Mouse (Mus musculus): ENCODE data around the gene Coq4. TPM values are rescaled to one million over a fixed set of nuclear protein-coding genes. Genes with fewer than 3 reads are reported as not detected.

Gene Coq4
- 21.8 and 23.8 TPM in 2 replicates for polyA plus RNA-seq (2016; fragmentation: Nextera tagmentation; extraction: Ambion mirVana)

GRCm38 (mm10) chr2:29787104-29787917 lies at the start of gene Coq4:
Coq4 (plus strand) TSS chr2:29787493.
- peak within 1 kb of the TSS; percentile 84 for H3K4me3 ChIP-seq
- ATAC-seq (ENCODE audit: insufficient number of reproducible peaks, low FRiP score): peak; percentile 87
- peak within 1 kb of the TSS; percentile 89 for H3K4me2 ChIP-seq
- H3K9ac ChIP-seq: peak within 1 kb of the TSS; percentile 76
- peak within 1 kb of the TSS; percentile 45; the same call in 1 of the 2 replicates for H3K27ac ChIP-seq (ENCODE audit: poor library complexity, severe bottlenecking)
- H3K9me3 ChIP-seq (replicated peaks): no peaks in the 10 kb centered on the region
- peaks cover 12% of the 10 kb centered on the region for H3K4me1 ChIP-seq (replicated peaks)
- WGBS: 2% methylated on average over 31 of the region's 31 CpGs
- no peaks in the 10 kb centered on the region for H3K27me3 ChIP-seq (replicated peaks)
- H3K36me3 ChIP-seq: peaks cover 60% of the 10 kb centered on the region

GRCm38 (mm10) chr2:29738799-29739198 lies 48.5 kb upstream of the Coq4 start:
- H3K27ac ChIP-seq (ENCODE audit: poor library complexity, severe bottlenecking): no peak overlapping the region
- no peak for ATAC-seq (ENCODE audit: insufficient number of reproducible peaks, low FRiP score)

GRCm38 (mm10) chr2:29739368-29739767 lies 47.9 kb upstream of the Coq4 start:
- no peak overlapping the region for H3K9ac ChIP-seq
- no peak overlapping the region for H3K27ac ChIP-seq (ENCODE audit: poor library complexity, severe bottlenecking)
- H3K4me3 ChIP-seq: no peak overlapping the region
- peaks cover 61% of the 10 kb centered on the region for H3K36me3 ChIP-seq
- ATAC-seq (ENCODE audit: insufficient number of reproducible peaks, low FRiP score): no peak
- H3K4me1 ChIP-seq (replicated peaks): peaks cover 16% of the 10 kb centered on the region; the same call in 1 of the 2 replicates
- H3K9me3 ChIP-seq (replicated peaks): no peaks in the 10 kb centered on the region
- WGBS: 69% methylated on average over 5 of the region's 5 CpGs
- H3K4me2 ChIP-seq: no peak overlapping the region
- no peaks in the 10 kb centered on the region for H3K27me3 ChIP-seq (replicated peaks)

More at GRCm38 (mm10) chr2:29738799-29739198, 48.5 kb upstream of the Coq4 start:
- Histone ChIP-seq H3K4me2 (no peak overlapping the region), H3K9ac (no peak overlapping the region), H3K36me3 (peaks cover 66% of the 10 kb centered on the region), H3K4me1 (replicated peaks) (peaks cover 14% of the 10 kb centered on the region; the same call in 1 of the 2 replicates), H3K9me3 (replicated peaks) (no peaks in the 10 kb centered on the region), H3K4me3 (no peak overlapping the region), H3K27me3 (replicated peaks) (no peaks in the 10 kb centered on the region)
- WGBS: 56% methylated on average over 4 of the region's 4 CpGs

- Histone ChIP-seq H3K4me1 (replicated peaks) (peaks cover 16% of the 10 kb centered on the region; the same call in 1 of the 2 replicates), H3K4me3 (no peak overlapping the region), H3K27me3 (replicated peaks) (peaks cover 15% of the 10 kb centered on the region), H3K4me2 (no peak overlapping the region), H3K27ac (ENCODE audit: poor library complexity, severe bottlenecking) (no peak overlapping the region), H3K9ac (no peak overlapping the region), H3K9me3 (replicated peaks) (no peaks in the 10 kb centered on the region), H3K36me3 (peaks cover 44% of the 10 kb centered on the region)
- no peak for ATAC-seq (ENCODE audit: insufficient number of reproducible peaks, low FRiP score)
- WGBS: 87% methylated on average over 6 of the region's 6 CpGs
These were observed 46.1 kb upstream of the Coq4 start for GRCm38 (mm10) chr2:29741207-29741606.

GRCm38 (mm10) chr2:29744256-29744655 lies 43.0 kb upstream of the Coq4 start:
- Histone ChIP-seq H3K4me2 (no peak overlapping the region), H3K27me3 (replicated peaks) (peaks cover 43% of the 10 kb centered on the region), H3K4me1 (replicated peaks) (peaks cover 11% of the 10 kb centered on the region), H3K9me3 (replicated peaks) (no peaks in the 10 kb centered on the region), H3K36me3 (peaks cover 14% of the 10 kb centered on the region), H3K27ac (ENCODE audit: poor library complexity, severe bottlenecking) (no peak overlapping the region), H3K9ac (no peak overlapping the region), H3K4me3 (no peak overlapping the region)
- WGBS: 89% methylated on average over 6 of the region's 6 CpGs
- ATAC-seq (ENCODE audit: insufficient number of reproducible peaks, low FRiP score): no peak

GRCm38 (mm10) chr2:29747188-29747782 lies 40.0 kb upstream of the Coq4 start:
- WGBS: 2% methylated on average over 50 of the region's 50 CpGs
- peak overlapping the region; percentile 51 for H3K4me3 ChIP-seq
- peak overlapping the region; percentile 75 for H3K9ac ChIP-seq
- H3K27ac ChIP-seq (ENCODE audit: poor library complexity, severe bottlenecking): no peak overlapping the region
- no peaks in the 10 kb centered on the region for H3K9me3 ChIP-seq (replicated peaks)
- peaks cover 70% of the 10 kb centered on the region for H3K27me3 ChIP-seq (replicated peaks)
- H3K4me1 ChIP-seq (replicated peaks): peaks cover 23% of the 10 kb centered on the region
- H3K4me2 ChIP-seq: peak overlapping the region; percentile 87
- peak; percentile 46 for ATAC-seq (ENCODE audit: insufficient number of reproducible peaks, low FRiP score)
- no peaks in the 10 kb centered on the region for H3K36me3 ChIP-seq

GRCm38 (mm10) chr2:29747852-29748251 lies 39.4 kb upstream of the Coq4 start:
- H3K36me3 ChIP-seq: no peaks in the 10 kb centered on the region
- peaks cover 23% of the 10 kb centered on the region for H3K4me1 ChIP-seq (replicated peaks)
- H3K4me3 ChIP-seq: no peak overlapping the region
- no peak for ATAC-seq (ENCODE audit: insufficient number of reproducible peaks, low FRiP score)
- peak overlapping the region; percentile 87; the same call in 1 of the 2 replicates for H3K4me2 ChIP-seq
- H3K27ac ChIP-seq (ENCODE audit: poor library complexity, severe bottlenecking): no peak overlapping the region
- peaks cover 76% of the 10 kb centered on the region for H3K27me3 ChIP-seq (replicated peaks)
- 52% methylated on average over 5 of the region's 5 CpGs for WGBS
- H3K9me3 ChIP-seq (replicated peaks): no peaks in the 10 kb centered on the region
- H3K9ac ChIP-seq: no peak overlapping the region

- 71% methylated on average over 4 of the region's 4 CpGs for WGBS
- no peaks in the 10 kb centered on the region for H3K9me3 ChIP-seq (replicated peaks)
- no peak overlapping the region for H3K4me2 ChIP-seq
- peaks cover 23% of the 10 kb centered on the region for H3K4me1 ChIP-seq (replicated peaks)
- H3K4me3 ChIP-seq: no peak overlapping the region
- no peak for ATAC-seq (ENCODE audit: insufficient number of reproducible peaks, low FRiP score)
- no peak overlapping the region for H3K27ac ChIP-seq (ENCODE audit: poor library complexity, severe bottlenecking)
- peaks cover 82% of the 10 kb centered on the region for H3K27me3 ChIP-seq (replicated peaks)
- no peaks in the 10 kb centered on the region for H3K36me3 ChIP-seq
- H3K9ac ChIP-seq: no peak overlapping the region
These were observed 38.8 kb upstream of the Coq4 start for GRCm38 (mm10) chr2:29748499-29748898.

GRCm38 (mm10) chr2:29751497-29751896 lies 35.8 kb upstream of the Coq4 start, which contains the start of gene Gm13420:
Gm13420 (minus strand) TSS chr2:29751685.
- Histone ChIP-seq H3K4me1 (replicated peaks) (peaks cover 20% of the 10 kb centered on the region), H3K9ac (peak within 1 kb of the TSS; percentile 41; the same call in 1 of the 2 replicates), H3K27me3 (replicated peaks) (peaks cover 70% of the 10 kb centered on the region), H3K4me2 (peak within 1 kb of the TSS; percentile 30), H3K9me3 (replicated peaks) (no peaks in the 10 kb centered on the region), H3K27ac (ENCODE audit: poor library complexity, severe bottlenecking) (no peak within 1 kb of the TSS), H3K36me3 (no peaks in the 10 kb centered on the region), H3K4me3 (peak within 1 kb of the TSS; percentile 22)
- no peak for ATAC-seq (ENCODE audit: insufficient number of reproducible peaks, low FRiP score)
- 11% methylated on average over 28 of the region's 28 CpGs for WGBS

- H3K9ac ChIP-seq: no peak overlapping the region
- WGBS: 82% methylated on average over 5 of the region's 5 CpGs
- H3K9me3 ChIP-seq (replicated peaks): no peaks in the 10 kb centered on the region
- peaks cover 14% of the 10 kb centered on the region for H3K4me1 ChIP-seq (replicated peaks)
- H3K36me3 ChIP-seq: no peaks in the 10 kb centered on the region
- no peak overlapping the region for H3K27ac ChIP-seq (ENCODE audit: poor library complexity, severe bottlenecking)
- H3K4me3 ChIP-seq: no peak overlapping the region
- no peak for ATAC-seq (ENCODE audit: insufficient number of reproducible peaks, low FRiP score)
- H3K27me3 ChIP-seq (replicated peaks): peaks cover 61% of the 10 kb centered on the region
- no peak overlapping the region for H3K4me2 ChIP-seq
These were observed 34.9 kb upstream of the Coq4 start for GRCm38 (mm10) chr2:29752397-29752796.

- H3K4me3 ChIP-seq: no peak overlapping the region
- H3K27ac ChIP-seq (ENCODE audit: poor library complexity, severe bottlenecking): no peak overlapping the region
- peaks cover 11% of the 10 kb centered on the region for H3K4me1 ChIP-seq (replicated peaks)
- H3K9me3 ChIP-seq (replicated peaks): no peaks in the 10 kb centered on the region
- H3K36me3 ChIP-seq: no peaks in the 10 kb centered on the region
- no peak for ATAC-seq (ENCODE audit: insufficient number of reproducible peaks, low FRiP score)
- no peak overlapping the region for H3K9ac ChIP-seq
- peaks cover 33% of the 10 kb centered on the region for H3K27me3 ChIP-seq (replicated peaks)
- H3K4me2 ChIP-seq: no peak overlapping the region
These were observed 31.6 kb upstream of the Coq4 start for GRCm38 (mm10) chr2:29755693-29756092.

Measured in heart, embryonic 12.5 days (tissue).